Mouse (Mus musculus) heart, embryonic 11.5 days (tissue): ENCODE measurements around the gene Acat3. TPM values are rescaled to one million over a fixed set of nuclear protein-coding genes. Genes with fewer than 3 reads are reported as not detected.
A peak's percentile ranks its signal among the peaks of the same experiment; 100 is the strongest.
"Not testable (repeated sequence)": the region's sequence is repeated elsewhere in the genome, so short reads cannot be mapped to it uniquely, and the experiment has no call there.

Experiments used
- ATAC-seq: fragments of 200-750 bp; cut with Nextera tagmentation; replicated peaks from 2 replicates; pipeline ENCODE4 v1.8.0; 2017; ENCODE audit warnings: moderate library complexity; ENCODE audit not compliant: insufficient number of reproducible peaks, low FRiP score, low TSS enrichment
- H3K27ac ChIP-seq: fragments of 300-500 bp; sonication (generic); 2 replicates; pipeline ENCODE4 v1.5.1; 2014; ENCODE audit warnings: mild to moderate bottlenecking, low read depth, low read length
- H3K27me3 ChIP-seq: fragments of 300-500 bp; sonication (generic); 2 replicates; pipeline ENCODE4 v1.6.1; 2014; ENCODE audit warnings: mild to moderate bottlenecking, low read length, mixed read lengths; ENCODE audit not compliant: control insufficient read depth, insufficient read depth
- H3K36me3 ChIP-seq: fragments of 300-500 bp; sonication (generic); 2 replicates; pipeline ENCODE4 v1.6.1; 2014; ENCODE audit warnings: mild to moderate bottlenecking, low read length, moderate library complexity, mixed read lengths; ENCODE audit not compliant: control insufficient read depth, insufficient read depth
- H3K4me1 ChIP-seq: fragments of 300-500 bp; sonication (generic); 2 replicates; pipeline ENCODE4 v1.6.1; 2014; ENCODE audit warnings: low read length; ENCODE audit not compliant: control insufficient read depth, insufficient read depth
- H3K4me2 ChIP-seq: fragments of 300-500 bp; sonication (generic); 2 replicates; pipeline ENCODE4 v1.6.1; 2014; ENCODE audit warnings: mild to moderate bottlenecking, moderate library complexity
- H3K4me3 ChIP-seq: fragments of 300-500 bp; sonication (generic); 2 replicates; pipeline ENCODE4 v1.5.1; 2014; ENCODE audit warnings: low read depth, low read length
- H3K9ac ChIP-seq: fragments of 300-500 bp; sonication (generic); 2 replicates; pipeline ENCODE4 v1.6.1; 2014; ENCODE audit warnings: mild to moderate bottlenecking, low read depth, low read length, moderate library complexity
- H3K9me3 ChIP-seq: fragments of 300-500 bp; sonication (generic); replicated peaks from 2 replicates; pipeline ENCODE4 v1.6.1; 2016; ENCODE audit warnings: low read length; ENCODE audit not compliant: control insufficient read depth
- WGBS: fragments of 180-500 bp; shearing (Covaris S2); extraction: QIAGEN DNeasy Blood & Tissue Kit; methylation state at CpG from one replicate; pipeline ENCODE4 v1.1.7; 2014; ENCODE audit not compliant: insufficient replicate concordance; 5-methylcytosine and 5-hydroxymethylcytosine counted together
- polyA plus RNA-seq: library from polyadenylated mRNA; unstranded; fragments of >200 nt; fragmentation: Nextera tagmentation; extraction: Ambion mirVana; gene quantifications from 2 replicates; pipeline ENCODE4 v1.2.1, GENCODE M21; 2014

Acat3 gene
- polyA plus RNA-seq, 1 experiment from 2014 or later = 0.70 TPM

GRCm38 (mm10) chr17:12935719-12936118 lies 4.7 kb downstream of the Acat3 start:
- Histone ChIP-seq H3K9ac (no peak overlapping the region), H3K4me3 (no peak overlapping the region), H3K27me3 (no peaks in the 10 kb centered on the region), H3K36me3 (no peaks in the 10 kb centered on the region), H3K4me1 (peaks cover 3% of the 10 kb centered on the region), H3K27ac (no peak overlapping the region), H3K9me3 (no peaks in the 10 kb centered on the region), H3K4me2 (no peak overlapping the region)
- no peak for ATAC-seq
- 64% methylated on average over 4 of the region's 4 CpGs for WGBS

- H3K4me2 ChIP-seq, H3K27me3 ChIP-seq, H3K4me1 ChIP-seq, H3K27ac ChIP-seq, ATAC-seq, H3K4me3 ChIP-seq, H3K9me3 ChIP-seq, H3K36me3 ChIP-seq, H3K9ac ChIP-seq: not testable (repeated sequence)
- WGBS = 89% methylated on average over 5 of the region's 5 CpGs
Measured at GRCm38 (mm10) chr17:12931576-12931975, 8.8 kb downstream of the Acat3 start.

GRCm38 (mm10) chr17:12925703-12926180 lies 14.7 kb downstream of the Acat3 start:
- H3K4me2 ChIP-seq = no peak overlapping the region
- no peaks in the 10 kb centered on the region for H3K4me1 ChIP-seq
- peaks cover 39% of the 10 kb centered on the region for H3K36me3 ChIP-seq
- no peaks in the 10 kb centered on the region for H3K27me3 ChIP-seq
- no peak overlapping the region for H3K4me3 ChIP-seq
- 86% methylated on average over 8 of the region's 8 CpGs for WGBS
- no peak for ATAC-seq
- no peak overlapping the region for H3K27ac ChIP-seq
- H3K9ac ChIP-seq = no peak overlapping the region
- H3K9me3 ChIP-seq = no peaks in the 10 kb centered on the region

- H3K36me3 ChIP-seq = peaks cover 46% of the 10 kb centered on the region
- no peak overlapping the region for H3K9ac ChIP-seq
- no peaks in the 10 kb centered on the region for H3K4me1 ChIP-seq
- no peaks in the 10 kb centered on the region for H3K27me3 ChIP-seq
- H3K4me3 ChIP-seq = no peak overlapping the region
- no peaks in the 10 kb centered on the region for H3K9me3 ChIP-seq
- 89% methylated on average over 3 of the region's 3 CpGs for WGBS
- no peak overlapping the region for H3K27ac ChIP-seq
- no peak overlapping the region for H3K4me2 ChIP-seq
- no peak for ATAC-seq
Measured at GRCm38 (mm10) chr17:12925001-12925400, 15.4 kb downstream of the Acat3 start.

GRCm38 (mm10) chr17:12921073-12921472 lies 19.3 kb downstream of the Acat3 start:
- Histone ChIP-seq H3K27me3 (no peaks in the 10 kb centered on the region), H3K4me2 (no peak overlapping the region), H3K4me3 (no peak overlapping the region), H3K27ac (no peak overlapping the region), H3K4me1 (no peaks in the 10 kb centered on the region), H3K9me3 (no peaks in the 10 kb centered on the region), H3K9ac (no peak overlapping the region), H3K36me3 (peaks cover 54% of the 10 kb centered on the region)
- WGBS = 89% methylated on average over 1 of the region's 1 CpGs
- ATAC-seq = no peak

GRCm38 (mm10) chr17:12916588-12917380 lies 23.6 kb downstream of the Acat3 start:
- peaks cover 47% of the 10 kb centered on the region for H3K36me3 ChIP-seq
- peak; percentile 74 for ATAC-seq
- no peaks in the 10 kb centered on the region for H3K9me3 ChIP-seq
- WGBS = under 1% methylated on average over 40 of the region's 40 CpGs
- peak overlapping the region; percentile 81 for H3K4me2 ChIP-seq
- peaks cover 5% of the 10 kb centered on the region; the same call in 1 of the 2 replicates for H3K4me1 ChIP-seq
- peak overlapping the region; percentile 94 for H3K27ac ChIP-seq
- peak overlapping the region; percentile 96 for H3K4me3 ChIP-seq
- no peaks in the 10 kb centered on the region for H3K27me3 ChIP-seq
- peak overlapping the region; percentile 99 for H3K9ac ChIP-seq

- Histone ChIP-seq H3K4me2 (peak within 1 kb of the TSS; percentile 87), H3K27ac (peak within 1 kb of the TSS; percentile 94), H3K9ac (peak within 1 kb of the TSS; percentile 99), H3K4me1 (peaks cover 5% of the 10 kb centered on the region; the same call in 1 of the 2 replicates), H3K36me3 (peaks cover 42% of the 10 kb centered on the region), H3K9me3 (no peaks in the 10 kb centered on the region), H3K27me3 (no peaks in the 10 kb centered on the region), H3K4me3 (peak within 1 kb of the TSS; percentile 96)
- ATAC-seq = peak; percentile 99
- under 1% methylated on average over 56 of the region's 56 CpGs for WGBS
Measured at GRCm38 (mm10) chr17:12915881-12916583, 24.4 kb downstream of the Acat3 start, which contains the start of gene Mrpl18. Gene Mrpl18, minus strand, starts transcription at chr17:12916345.

- H3K27ac ChIP-seq = peak within 1 kb of the TSS; percentile 94
- 1% methylated on average over 18 of the region's 18 CpGs for WGBS
Measured at GRCm38 (mm10) chr17:12915488-12915880, 24.9 kb downstream of the Acat3 start, which contains the start of gene Tcp1. Gene Tcp1, plus strand, starts transcription at chr17:12915701.

More at GRCm38 (mm10) chr17:12915488-12915880, 24.9 kb downstream of the Acat3 start, which contains the start of gene Tcp1:
- H3K4me1 ChIP-seq = peaks cover 5% of the 10 kb centered on the region; the same call in 1 of the 2 replicates
- no peak for ATAC-seq
- peak within 1 kb of the TSS; percentile 87 for H3K4me2 ChIP-seq
- H3K4me3 ChIP-seq = peak within 1 kb of the TSS; percentile 96
- H3K9ac ChIP-seq = peak within 1 kb of the TSS; percentile 99
- no peaks in the 10 kb centered on the region for H3K27me3 ChIP-seq
- H3K9me3 ChIP-seq = no peaks in the 10 kb centered on the region
- H3K36me3 ChIP-seq = peaks cover 41% of the 10 kb centered on the region
